Mouse (Mus musculus) C2C12 (cell line): ENCODE data around the gene Smcp. TPM values are rescaled to one million over a fixed set of nuclear protein-coding genes. Genes with fewer than 3 reads are reported as not detected.

ENCODE experiments used
- H3K27me3 ChIP-seq: one replicate; pipeline ENCODE4 v1.6.1; 2011; ENCODE audit not compliant: control insufficient read depth, insufficient read depth, insufficient read length
- H3K36me3 ChIP-seq: one replicate; pipeline ENCODE4 v1.6.1; 2011; ENCODE audit not compliant: control insufficient read depth, insufficient read depth
- H3K4me3 ChIP-seq: one replicate; pipeline ENCODE4 v1.5.1; 2011; ENCODE audit warnings: mild to moderate bottlenecking, control low read depth; ENCODE audit not compliant: poor library complexity, insufficient read depth, severe bottlenecking
- H3K79me2 ChIP-seq: one replicate; pipeline ENCODE4 v1.6.1; 2011; ENCODE audit not compliant: control insufficient read depth, insufficient read depth
- H3K79me3 ChIP-seq: one replicate; pipeline ENCODE4 v1.6.1; 2011; ENCODE audit warnings: low read depth, control low read depth
- H3ac ChIP-seq: one replicate; pipeline ENCODE3; 2011; ENCODE audit warnings: low read depth; ENCODE audit not compliant: control insufficient read depth, insufficient read length
- CEBPB ChIP-seq: IDR thresholded peaks from one replicate; pipeline ENCODE4 v1.6.1; 2011; ENCODE audit warnings: low read depth, mild to moderate bottlenecking, control low read depth, moderate library complexity
- CTCF ChIP-seq: IDR thresholded peaks from one replicate; pipeline ENCODE4 v1.5.1; 2011; ENCODE audit not compliant: control insufficient read depth, insufficient read depth, insufficient read length
- FOSL1 ChIP-seq: IDR thresholded peaks from one replicate; pipeline ENCODE4 v1.8.0; 2011; ENCODE audit warnings: mild to moderate bottlenecking, low read length; ENCODE audit not compliant: poor library complexity, insufficient read depth, severe bottlenecking
- MAX ChIP-seq: IDR thresholded peaks from one replicate; pipeline ENCODE4 v1.6.1; 2011; ENCODE audit warnings: mild to moderate bottlenecking, control low read depth
- MYOD1 ChIP-seq: IDR thresholded peaks from one replicate; pipeline ENCODE4 v1.6.1; 2011; ENCODE audit warnings: low read depth; ENCODE audit not compliant: control insufficient read depth, insufficient read length
- MYOG ChIP-seq: IDR thresholded peaks from one replicate; pipeline ENCODE4 v1.6.1; 2011; ENCODE audit not compliant: control insufficient read depth, insufficient read length; ENCODE audit errors: extremely low read depth
- USF1 ChIP-seq: IDR thresholded peaks from one replicate; pipeline ENCODE4 v1.6.1; 2011; ENCODE audit warnings: low read depth, mild to moderate bottlenecking, control low read depth, moderate library complexity
- polyA plus RNA-seq: library from polyadenylated mRNA; unstranded; fragments of >200 nt; fragmentation: generic; extraction: Trizol; gene quantifications from one replicate; pipeline ENCODE4 v1.2.1, GENCODE M21; 2012; ENCODE audit warnings: missing spikeins

The Smcp gene
- polyA plus RNA-seq, 1 experiment = not detected

GRCm38 (mm10) chr3:92568752-92569151, 20.0 kb downstream of the Smcp start:
- H3K79me3 ChIP-seq = no peaks in the 10 kb centered on the region
- no peak overlapping the region for H3ac ChIP-seq
- no peaks in the 10 kb centered on the region for H3K27me3 ChIP-seq
- H3K4me3 ChIP-seq = no peak overlapping the region
- H3K79me2 ChIP-seq = no peaks in the 10 kb centered on the region
- TF ChIP-seq MYOG = no peak
- TF ChIP-seq FOSL1 = no peak
- no peak for TF ChIP-seq CEBPB
- no peaks in the 10 kb centered on the region for H3K36me3 ChIP-seq

GRCm38 (mm10) chr3:92565418-92565817, 23.4 kb downstream of the Smcp start:
- Histone ChIP-seq H3K79me3 (no peaks in the 10 kb centered on the region), H3K4me3 (no peak overlapping the region), H3K79me2 (no peaks in the 10 kb centered on the region), H3K27me3 (no peaks in the 10 kb centered on the region), H3K36me3 (no peaks in the 10 kb centered on the region), H3ac (no peak overlapping the region)
- no peak for TF ChIP-seq MYOD1
- TF ChIP-seq MAX = no peak
- TF ChIP-seq FOSL1 = no peak
- no peak for TF ChIP-seq CTCF
- no peak for TF ChIP-seq MYOG
- TF ChIP-seq USF1 = no peak
- TF ChIP-seq CEBPB = no peak

GRCm38 (mm10) chr3:92534411-92534810, 54.4 kb downstream of the Smcp start, which contains the start of gene 2310046K23Rik:
Gene 2310046K23Rik, minus strand, starts transcription at chr3:92534511.
- Histone ChIP-seq H3ac (no peak within 1 kb of the TSS), H3K79me3 (no peaks in the 10 kb centered on the region), H3K27me3 (no peaks in the 10 kb centered on the region), H3K4me3 (no peak within 1 kb of the TSS), H3K36me3 (no peaks in the 10 kb centered on the region), H3K79me2 (no peaks in the 10 kb centered on the region)
- TF ChIP-seq MYOD1 (no peak), FOSL1 (no peak), USF1 (no peak), CTCF (no peak), MAX (no peak), MYOG (no peak), CEBPB (no peak)

Other genes starting within 250 kb of the Smcp start
- not detected for gene Sprr2d, start 249.9 kb downstream of the Smcp start, polyA plus RNA-seq
- 0.06 TPM for gene Sprr2e, start 236.9 kb downstream of the Smcp start, polyA plus RNA-seq
- gene Sprr2f, start 223.8 kb downstream of the Smcp start, polyA plus RNA-seq = not detected
- 1.8 TPM for gene Sprr2h, start 203.3 kb downstream of the Smcp start, polyA plus RNA-seq
- not detected for gene Sprr2i, start 181.0 kb downstream of the Smcp start, polyA plus RNA-seq
- gene Sprr2j-ps, start 170.9 kb downstream of the Smcp start, polyA plus RNA-seq = 0.16 TPM
- 8.5 TPM for gene Gm9774, start 159.6 kb downstream of the Smcp start, polyA plus RNA-seq
- 4.0 TPM for gene Sprr2k, start 156.4 kb downstream of the Smcp start, polyA plus RNA-seq
- gene Sprr1b, start 150.2 kb downstream of the Smcp start, polyA plus RNA-seq = 0.46 TPM
- not detected for gene Sprr3, start 130.3 kb downstream of the Smcp start, polyA plus RNA-seq
- gene Sprr1a, start 103.1 kb downstream of the Smcp start, polyA plus RNA-seq = 23.8 TPM
- not detected for gene Sprr4, start 88.5 kb downstream of the Smcp start, polyA plus RNA-seq
- not detected for gene 2310046K23Rik, start 54.5 kb downstream of the Smcp start, polyA plus RNA-seq
- 0.04 TPM for gene Ivl, start 15.3 kb downstream of the Smcp start, polyA plus RNA-seq
- not detected for gene 2210017I01Rik, start 18.5 kb upstream of the Smcp start, polyA plus RNA-seq
- gene Lce6a, start 32.7 kb upstream of the Smcp start, polyA plus RNA-seq = not detected
- not detected for gene Lce1a1, start 59.3 kb upstream of the Smcp start, polyA plus RNA-seq
- gene Lce1b, start 67.9 kb upstream of the Smcp start, polyA plus RNA-seq = not detected
- not detected for gene Lce1a2, start 81.3 kb upstream of the Smcp start, polyA plus RNA-seq
- not detected for gene Lce1c, start 90.2 kb upstream of the Smcp start, polyA plus RNA-seq
- not detected for gene Lce1d, start 98.2 kb upstream of the Smcp start, polyA plus RNA-seq
- not detected for gene Lce1e, start 120.1 kb upstream of the Smcp start, polyA plus RNA-seq
- gene Lce1f, start 131.4 kb upstream of the Smcp start, polyA plus RNA-seq = 0.83 TPM
- not detected for gene Gm38119, start 150.1 kb upstream of the Smcp start, polyA plus RNA-seq
- gene Lce1g, start 163.3 kb upstream of the Smcp start, polyA plus RNA-seq = 14.2 TPM
- gene Lce1h, start 176.1 kb upstream of the Smcp start, polyA plus RNA-seq = 0.35 TPM
- gene Lce1i, start 189.9 kb upstream of the Smcp start, polyA plus RNA-seq = not detected
- not detected for gene Lce1j, start 201.5 kb upstream of the Smcp start, polyA plus RNA-seq
- gene Lce1k, start 218.9 kb upstream of the Smcp start, polyA plus RNA-seq = not detected
- gene Kprp, start 238.2 kb upstream of the Smcp start, polyA plus RNA-seq = not detected